Mouse (Mus musculus) left cerebral cortex, adult 11 months (tissue): ENCODE measurements around the gene Dusp1.
A peak's percentile ranks its signal among the peaks of the same experiment; 100 is the strongest.

Source experiments
- DNase-seq: peaks from one replicate; pipeline ENCODE4 v3.0.0; 2022; ENCODE audit warnings: low spot score

The Dusp1 gene

DNA sequence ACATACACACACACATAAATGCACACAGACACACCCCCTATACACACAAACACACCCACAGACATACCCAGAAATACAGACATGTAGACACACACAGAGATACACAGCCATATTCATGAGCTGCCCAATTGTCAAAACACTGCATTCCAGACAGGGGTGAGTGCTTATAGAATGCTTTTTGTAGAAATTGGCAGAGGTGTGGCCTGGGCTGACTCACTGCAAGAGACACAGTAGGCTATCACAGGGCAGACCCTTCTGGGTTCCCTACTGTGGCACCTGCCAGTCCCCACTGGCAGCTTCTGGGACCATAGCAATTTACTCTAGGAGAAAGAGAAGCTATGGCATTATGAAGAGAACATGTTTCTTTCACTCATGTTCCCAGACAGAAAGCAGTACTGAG, 37.6 kb downstream of the Dusp1 start:
- DNase-seq, result no peak

GRCm38 (mm10) chr17:26522711-26523110, 39.2 kb downstream of the Dusp1 start:
- DNase-seq, result no peak

GRCm38 (mm10) chr17:26518306-26518705, 43.6 kb downstream of the Dusp1 start:
- DNase-seq, result no peak

GRCm38 (mm10) chr17:26515675-26516074, 46.3 kb downstream of the Dusp1 start:
- no peak for DNase-seq

DNA sequence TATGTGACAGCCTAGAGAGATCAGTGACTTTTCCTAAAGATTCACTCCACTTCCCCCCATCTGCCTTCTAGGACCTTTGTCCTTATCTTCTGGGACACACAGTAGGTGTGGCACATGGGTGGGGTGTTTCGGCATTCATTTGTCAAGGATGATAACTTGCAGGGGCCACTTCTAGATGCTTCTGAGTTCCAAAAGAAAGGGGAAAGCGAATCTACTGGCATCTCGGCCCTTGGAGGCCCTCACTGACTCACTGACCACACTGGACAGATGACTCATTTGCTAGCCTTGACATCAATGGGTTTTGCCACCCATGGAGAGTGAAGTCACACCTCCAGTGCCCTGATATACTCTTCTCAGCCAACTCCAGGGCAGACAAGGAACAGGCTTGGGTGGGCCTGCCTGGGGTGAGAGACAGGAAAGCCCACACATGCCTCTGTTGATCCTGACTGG, 47.3 kb downstream of the Dusp1 start:
- no peak for DNase-seq

GRCm38 (mm10) chr17:26513459-26514290, 48.3 kb downstream of the Dusp1 start:
- no peak for DNase-seq

DNA sequence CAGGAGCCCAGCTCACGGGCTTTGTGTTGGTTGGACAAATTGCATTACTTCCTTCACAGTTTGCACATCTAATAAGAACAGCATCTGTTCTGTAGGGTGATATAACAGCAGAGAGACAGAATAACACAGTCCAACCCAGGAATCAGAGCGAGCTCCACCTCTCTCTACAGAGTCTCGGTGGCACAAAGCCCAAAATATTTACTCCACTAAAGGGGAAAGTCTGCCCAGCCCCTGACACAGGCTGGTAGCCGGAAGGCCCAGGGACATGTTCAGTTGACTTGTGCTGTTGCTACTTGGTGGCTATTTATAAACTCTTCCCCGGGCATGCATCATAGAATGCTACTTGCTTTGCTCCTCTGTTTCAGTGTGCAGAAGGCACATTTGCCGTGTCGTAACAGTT, 49.0 kb downstream of the Dusp1 start:
- DNase-seq, result no peak

- no peak for DNase-seq
These were observed 49.8 kb downstream of the Dusp1 start for GRCm38 (mm10) chr17:26511816-26512774.

- no peak for DNase-seq
These were observed 50.7 kb downstream of the Dusp1 start for GRCm38 (mm10) chr17:26511256-26511655.

GRCm38 (mm10) chr17:26510146-26511045, 51.5 kb downstream of the Dusp1 start:
- no peak for DNase-seq

DNA sequence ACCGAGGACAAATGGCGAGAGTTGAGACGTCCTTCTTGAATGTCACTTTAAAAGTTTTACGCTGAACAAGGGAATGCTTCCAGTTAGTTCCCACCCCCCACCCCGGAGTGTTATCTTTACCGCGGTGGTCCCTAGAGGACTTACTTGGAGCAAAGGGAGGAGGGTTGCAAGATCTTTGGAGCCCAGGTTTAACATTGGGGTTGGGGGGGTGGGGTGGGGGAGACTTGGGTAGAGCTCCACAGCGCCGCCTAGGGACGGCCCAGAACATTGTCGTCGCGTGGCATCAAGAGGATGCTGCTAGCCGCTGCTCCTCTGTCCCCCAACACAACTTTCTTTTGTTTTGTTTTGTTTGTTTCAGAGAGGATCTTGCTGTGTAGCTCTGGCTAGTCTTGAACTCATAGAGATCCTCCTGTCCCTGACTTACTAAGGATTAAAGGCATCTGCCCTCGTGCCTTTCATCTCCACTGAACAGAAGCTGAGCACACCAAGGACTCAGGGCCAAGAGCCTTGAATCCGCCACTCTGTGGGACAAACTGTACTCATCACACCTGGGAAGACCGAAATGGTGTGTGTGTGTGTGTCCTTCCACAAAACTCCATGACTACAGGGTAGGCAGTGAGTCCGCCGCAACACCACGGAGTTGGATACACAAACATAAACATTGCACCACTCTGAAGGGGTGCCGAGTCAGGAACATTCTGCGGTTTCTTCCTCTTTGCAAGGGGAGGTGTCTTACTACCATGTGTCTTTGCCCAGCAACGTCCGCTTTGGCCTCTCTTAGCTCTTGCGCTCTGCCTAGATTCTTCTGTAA, 52.8 kb downstream of the Dusp1 start:
- DNase-seq, result peak; percentile 57

DNA sequence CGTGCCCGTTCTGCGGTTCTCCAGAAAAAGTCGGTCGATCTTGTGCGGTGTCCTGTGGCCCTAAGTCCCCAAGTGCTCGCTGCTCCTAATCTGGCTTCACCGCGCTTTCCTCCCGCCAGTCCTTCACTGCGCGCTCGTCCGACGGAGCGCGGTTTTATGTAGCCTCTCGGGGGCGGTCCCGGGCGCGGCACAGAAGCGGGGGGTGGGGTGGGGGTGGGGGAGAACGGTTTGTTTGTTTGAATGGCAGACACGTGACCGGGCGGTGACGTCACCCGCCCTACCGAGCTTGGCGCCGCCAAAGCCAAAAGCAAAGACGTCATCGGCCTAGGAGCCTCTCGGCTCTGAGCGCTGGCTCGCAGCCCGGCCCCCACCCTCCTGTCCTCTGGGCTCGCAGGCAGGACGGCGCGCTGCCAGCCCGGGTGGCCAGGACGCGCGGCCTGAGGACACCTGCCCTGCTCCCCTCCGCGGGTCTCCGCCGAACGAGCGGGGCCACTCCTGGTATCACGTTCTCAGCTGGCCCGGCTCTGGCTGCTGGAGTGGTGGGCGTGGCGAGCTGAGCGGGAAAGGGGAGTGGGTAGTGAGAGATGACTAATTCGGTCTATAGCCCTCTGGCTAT, 53.5 kb downstream of the Dusp1 start:
- DNase-seq, result peak; percentile 95

DNA sequence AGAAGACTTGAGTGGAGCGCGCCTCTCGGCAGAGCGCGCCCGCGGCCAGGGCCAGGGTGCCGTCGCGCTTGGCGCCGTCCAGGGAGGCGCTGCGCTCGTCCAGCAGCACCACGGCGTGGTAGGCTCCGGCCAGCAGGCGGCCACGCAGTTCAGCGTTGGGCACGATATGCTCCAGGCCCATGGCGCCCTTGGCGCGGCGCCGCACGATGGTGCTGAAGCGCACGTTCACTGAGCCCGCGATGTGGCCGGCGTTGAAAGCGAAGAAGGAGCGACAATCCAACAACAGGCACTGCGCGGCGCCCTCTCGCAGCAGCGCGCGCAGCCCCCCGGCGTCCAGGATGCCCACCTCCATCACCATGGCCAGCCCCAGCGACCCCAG, 54.0 kb downstream of the Dusp1 start:
- peak; percentile 75 for DNase-seq

- no peak for DNase-seq
These were observed 54.7 kb downstream of the Dusp1 start for GRCm38 (mm10) chr17:26506997-26507871.

- no peak for DNase-seq
These were observed 55.8 kb downstream of the Dusp1 start for GRCm38 (mm10) chr17:26506031-26506641.

- DNase-seq, result no peak
These were observed 56.7 kb downstream of the Dusp1 start for GRCm38 (mm10) chr17:26505181-26505581.

- DNase-seq, result peak; percentile 71
These were observed 57.8 kb downstream of the Dusp1 start for GRCm38 (mm10) chr17:26503981-26504671.
